Mouse (Mus musculus): Measurements from ENCODE around the gene Acbd4.

DNA sequence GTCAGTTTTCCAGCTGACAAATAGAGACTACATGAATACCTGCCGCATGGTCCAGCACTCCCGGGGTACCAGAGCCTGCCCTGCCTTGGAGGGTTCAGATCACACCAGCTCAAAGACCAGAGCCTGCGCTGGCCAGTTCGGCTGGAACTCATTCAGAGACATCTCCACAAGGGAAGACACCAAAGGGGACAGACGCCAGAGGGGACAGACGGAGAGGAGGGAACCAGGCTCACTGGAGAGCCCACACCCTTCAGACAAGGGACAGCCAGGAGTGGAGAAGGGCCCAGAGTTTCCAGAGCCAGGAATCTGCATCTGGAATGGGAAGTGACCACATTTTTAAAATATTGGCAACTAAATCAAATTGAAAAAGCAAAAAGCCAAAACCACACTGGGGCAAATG lies 19.9 kb upstream of the Acbd4 start:
- TF ChIP-seq CTCF (conservative IDR thresholded peaks at IDR 0.05; ENCODE audit: low read length): no peak
- no peak for TF ChIP-seq POU5F1 (IDR thresholded peaks at IDR 0.05; ENCODE audit: borderline replicate concordance, low read length)

Measured in E14TG2a.4 (cell line).